Mouse (Mus musculus): ENCODE measurements around the gene Ubtd2.

The Ubtd2 gene

GRCm38 (mm10) chr11:32518770-32519169 is 63.6 kb downstream of the Ubtd2 start:
- DNase-seq (ENCODE audit: low read depth, low spot score): no peak

GRCm38 (mm10) chr11:32519354-32519753 is 64.2 kb downstream of the Ubtd2 start:
- DNase-seq (ENCODE audit: low read depth, low spot score): no peak

GRCm38 (mm10) chr11:32521246-32521645 is 66.1 kb downstream of the Ubtd2 start:
- DNase-seq (ENCODE audit: low read depth, low spot score): no peak

- no peak for DNase-seq (ENCODE audit: low read depth, low spot score)
These were observed 69.2 kb downstream of the Ubtd2 start for GRCm38 (mm10) chr11:32524122-32524920.

- no peak for DNase-seq (ENCODE audit: low read depth, low spot score)
These were observed 71.8 kb downstream of the Ubtd2 start for GRCm38 (mm10) chr11:32527006-32527405.

GRCm38 (mm10) chr11:32530151-32530550 is 75.0 kb downstream of the Ubtd2 start:
- DNase-seq (ENCODE audit: low read depth, low spot score): no peak

GRCm38 (mm10) chr11:32531871-32532764 is 76.9 kb downstream of the Ubtd2 start, which contains the start of gene Efcab9:
Gene Efcab9, minus strand, starts transcription at chr11:32532081.
- DNase-seq (ENCODE audit: low read depth, low spot score): no peak

- DNase-seq (ENCODE audit: low read depth, low spot score): peak; percentile 71
These were observed 77.8 kb downstream of the Ubtd2 start, which contains the start of gene Stk10 for GRCm38 (mm10) chr11:32532765-32533481. Gene Stk10, plus strand, starts transcription at chr11:32533305.

- DNase-seq (ENCODE audit: low read depth, low spot score): no peak
These were observed 78.5 kb downstream of the Ubtd2 start for GRCm38 (mm10) chr11:32533482-32534261.

GRCm38 (mm10) chr11:32534453-32535075 is 79.4 kb downstream of the Ubtd2 start:
- DNase-seq (ENCODE audit: low read depth, low spot score): no peak

GRCm38 (mm10) chr11:32535646-32536045 is 80.5 kb downstream of the Ubtd2 start:
- no peak for DNase-seq (ENCODE audit: low read depth, low spot score)

- no peak for DNase-seq (ENCODE audit: low read depth, low spot score)
These were observed 81.8 kb downstream of the Ubtd2 start for GRCm38 (mm10) chr11:32536954-32537353.

GRCm38 (mm10) chr11:32538435-32538834 is 83.3 kb downstream of the Ubtd2 start:
- DNase-seq (ENCODE audit: low read depth, low spot score): no peak

- no peak for DNase-seq (ENCODE audit: low read depth, low spot score)
These were observed 83.7 kb downstream of the Ubtd2 start for GRCm38 (mm10) chr11:32538846-32539245.

GRCm38 (mm10) chr11:32539717-32540116 is 84.5 kb downstream of the Ubtd2 start:
- DNase-seq (ENCODE audit: low read depth, low spot score): no peak

- no peak for DNase-seq (ENCODE audit: low read depth, low spot score)
These were observed 85.3 kb downstream of the Ubtd2 start for GRCm38 (mm10) chr11:32540463-32540862.

- no peak for DNase-seq (ENCODE audit: low read depth, low spot score)
These were observed 87.0 kb downstream of the Ubtd2 start for GRCm38 (mm10) chr11:32542181-32542580.

- no peak for DNase-seq (ENCODE audit: low read depth, low spot score)
These were observed 87.7 kb downstream of the Ubtd2 start for GRCm38 (mm10) chr11:32542687-32543411.

- no peak for DNase-seq (ENCODE audit: low read depth, low spot score)
These were observed 88.9 kb downstream of the Ubtd2 start for GRCm38 (mm10) chr11:32544041-32544440.

- no peak for DNase-seq (ENCODE audit: low read depth, low spot score)
These were observed 89.3 kb downstream of the Ubtd2 start for GRCm38 (mm10) chr11:32544497-32544896.

All from embryo, embryonic 11.5 days (tissue).